Mouse (Mus musculus): Measurements from ENCODE around the gene Nab1.

Nab1 gene

GRCm38 (mm10) chr1:52470811-52471489 is 29.5 kb downstream of the Nab1 start:
- DNase-seq (ENCODE audit: low spot score): no peak

DNA sequence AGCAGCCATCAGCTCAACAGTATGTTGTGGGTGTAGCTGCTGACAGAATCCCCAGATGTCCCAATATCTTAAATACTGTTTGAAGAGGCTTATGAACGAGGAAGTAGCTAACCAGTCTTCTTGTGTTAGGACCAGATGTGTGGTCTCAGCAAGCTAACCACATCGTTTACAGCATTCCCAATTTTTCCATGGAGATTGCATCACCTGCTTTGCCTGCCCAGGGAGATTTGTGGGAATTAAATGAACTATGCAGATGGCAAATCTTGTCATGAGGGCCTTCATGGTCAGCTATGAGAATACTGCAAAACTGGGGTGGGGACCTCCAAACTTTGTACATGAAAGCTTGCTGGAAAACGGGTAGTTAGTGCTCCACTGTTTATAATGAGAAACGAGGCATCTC is 30.2 kb downstream of the Nab1 start:
- no peak for DNase-seq (ENCODE audit: low spot score)

GRCm38 (mm10) chr1:52466518-52467120 is 33.9 kb downstream of the Nab1 start:
- DNase-seq (ENCODE audit: low spot score): no peak

DNA sequence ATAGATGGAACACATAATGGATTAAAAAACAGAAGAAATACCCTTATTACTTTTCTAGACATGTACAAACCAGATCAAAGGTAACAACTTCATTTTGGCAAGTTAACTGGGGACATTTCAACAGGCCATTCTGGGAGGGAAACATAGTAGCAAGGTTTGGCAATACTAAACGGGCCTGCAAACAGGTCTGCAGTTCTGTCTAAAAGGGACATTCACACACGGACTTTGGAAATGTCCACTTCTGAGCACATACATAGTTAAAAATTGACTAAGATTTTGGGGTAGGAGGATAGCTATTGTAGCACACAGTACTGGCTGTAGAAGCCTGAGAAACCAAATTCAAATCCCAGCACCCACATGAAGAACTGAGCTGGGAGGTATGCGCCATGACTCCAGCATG is 34.6 kb downstream of the Nab1 start:
- no peak for DNase-seq (ENCODE audit: low spot score)

DNA sequence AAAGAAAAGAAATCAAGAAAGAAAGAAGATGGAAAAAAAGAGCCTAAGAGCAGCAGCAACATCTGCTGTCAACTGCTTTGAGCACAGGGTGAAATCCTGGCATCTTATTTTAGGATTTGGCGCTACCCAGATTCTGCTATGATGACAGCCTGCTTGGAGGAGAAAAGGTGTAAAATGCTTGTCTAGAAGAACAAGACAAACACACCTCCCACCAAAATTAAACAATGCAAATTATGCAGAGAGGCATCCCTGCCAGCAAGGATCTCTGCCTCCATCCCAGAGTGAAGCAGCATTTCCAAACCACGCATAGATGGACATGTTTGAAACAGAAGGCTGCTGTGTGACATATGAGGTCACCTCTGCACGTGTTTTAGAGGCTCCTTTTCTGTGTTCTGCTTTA is 35.2 kb downstream of the Nab1 start:
- DNase-seq (ENCODE audit: low spot score): no peak

DNA sequence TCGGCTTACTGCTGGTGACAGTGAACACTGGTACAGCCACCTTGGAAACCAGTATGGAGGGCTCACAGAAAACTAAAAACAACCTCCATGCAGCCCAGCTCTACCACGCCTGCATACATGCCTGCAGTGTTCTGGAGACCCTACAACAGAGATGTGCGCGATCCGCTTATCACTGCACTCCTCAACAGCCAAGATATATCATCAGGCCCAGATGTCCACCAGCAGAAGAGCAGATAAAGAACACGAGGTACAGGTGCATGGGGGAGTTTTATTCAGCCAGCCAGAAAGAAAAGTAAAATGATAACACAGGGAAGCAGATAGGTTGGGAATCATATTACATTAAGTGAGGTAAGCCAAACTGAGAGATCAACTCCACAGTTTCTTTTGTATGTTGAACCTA is 37.2 kb downstream of the Nab1 start:
- DNase-seq (ENCODE audit: low spot score): no peak

GRCm38 (mm10) chr1:52456571-52456970 is 43.9 kb downstream of the Nab1 start:
- DNase-seq (ENCODE audit: low spot score): no peak

- no peak for DNase-seq (ENCODE audit: low spot score)
These were observed 45.9 kb downstream of the Nab1 start for GRCm38 (mm10) chr1:52454509-52455001.

GRCm38 (mm10) chr1:52451360-52451759 is 49.1 kb downstream of the Nab1 start:
- DNase-seq (ENCODE audit: low spot score): no peak

DNA sequence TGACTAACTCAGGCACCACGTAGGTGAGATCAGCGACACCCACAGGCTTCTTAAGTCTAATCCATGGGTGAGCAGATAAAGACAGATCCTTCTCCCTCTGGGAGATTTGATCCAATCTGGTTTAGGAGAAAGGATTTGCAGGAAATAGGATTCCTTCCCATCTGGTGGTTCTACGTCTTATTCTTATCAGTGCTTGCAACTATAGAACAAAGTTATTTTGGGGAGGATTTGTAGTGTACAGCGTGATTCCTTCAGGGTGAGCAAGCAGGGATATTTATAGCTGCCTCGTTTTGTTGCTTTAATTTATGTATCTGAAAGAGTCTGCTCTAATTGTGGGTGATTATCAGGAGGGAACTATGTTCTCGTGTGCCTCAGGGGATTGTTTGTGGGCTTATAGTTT is 64.6 kb downstream of the Nab1 start:
- no peak for DNase-seq (ENCODE audit: low spot score)

DNA sequence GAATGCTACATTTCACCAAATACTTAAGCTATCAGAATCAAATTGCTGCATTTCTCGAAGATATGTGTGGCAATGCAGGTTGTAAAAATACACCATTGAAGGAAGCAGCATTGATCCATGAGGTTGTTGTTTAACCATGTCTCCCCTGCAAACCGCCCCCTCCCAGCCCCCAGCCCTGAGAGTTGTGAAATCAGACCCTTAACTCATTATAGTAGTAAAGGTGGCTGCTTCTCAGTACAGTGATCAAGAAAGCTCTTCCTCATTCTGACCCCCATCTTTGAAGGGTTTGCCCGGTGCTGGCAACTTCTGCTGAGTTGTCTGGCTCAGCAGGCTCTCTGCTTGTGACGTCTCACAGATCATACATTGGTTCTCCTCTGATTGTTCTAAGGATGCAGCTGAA is 66.4 kb downstream of the Nab1 start:
- no peak for DNase-seq (ENCODE audit: low spot score)

GRCm38 (mm10) chr1:52431806-52432205 is 68.7 kb downstream of the Nab1 start:
- DNase-seq (ENCODE audit: low spot score): no peak

DNA sequence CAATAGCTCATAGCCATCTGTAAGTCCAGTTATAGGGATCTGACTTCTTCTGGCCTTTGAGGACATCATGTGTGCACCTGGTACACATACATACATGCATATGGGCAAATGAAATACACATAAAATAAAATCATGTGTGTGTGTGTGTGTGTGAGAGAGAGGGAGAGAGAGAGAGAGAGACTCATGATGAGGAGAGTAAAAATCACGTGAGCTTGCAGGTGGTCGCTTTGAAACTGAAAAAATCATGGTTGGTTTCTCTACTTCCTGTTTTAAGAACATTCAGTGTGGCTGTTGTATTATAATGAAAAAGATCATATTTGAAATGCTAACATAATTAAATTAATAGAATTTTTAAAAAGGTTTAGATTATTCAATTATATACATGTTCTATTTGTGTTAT is 69.9 kb downstream of the Nab1 start:
- no peak for DNase-seq (ENCODE audit: low spot score)

- DNase-seq (ENCODE audit: low spot score): no peak
These were observed 70.4 kb downstream of the Nab1 start for GRCm38 (mm10) chr1:52430116-52430515.

GRCm38 (mm10) chr1:52427841-52428464 is 72.5 kb downstream of the Nab1 start:
- no peak for DNase-seq (ENCODE audit: low spot score)

DNA sequence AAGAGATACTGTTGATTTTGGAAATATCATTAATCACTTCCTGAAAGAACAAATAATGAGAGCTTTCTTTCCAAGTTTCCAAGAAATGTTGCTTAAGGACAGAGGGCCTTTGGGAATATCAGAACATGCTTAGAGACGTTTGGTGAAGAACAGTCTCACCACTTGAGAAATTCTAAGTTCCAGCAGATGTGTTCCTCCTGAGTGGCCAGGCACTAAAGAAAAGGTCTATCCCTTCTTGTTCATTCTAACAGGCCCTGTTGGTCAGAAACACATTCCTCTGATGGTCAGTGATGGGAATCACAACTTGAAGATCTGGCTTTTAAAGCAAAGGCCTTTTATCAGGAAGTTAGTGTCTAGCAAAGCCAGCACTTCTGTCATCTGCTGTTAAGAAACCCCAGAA is 76.6 kb downstream of the Nab1 start:
- DNase-seq (ENCODE audit: low spot score): no peak

- DNase-seq (ENCODE audit: low spot score): no peak
These were observed 77.4 kb downstream of the Nab1 start for GRCm38 (mm10) chr1:52423057-52423456.

- no peak for DNase-seq (ENCODE audit: low spot score)
These were observed 78.3 kb downstream of the Nab1 start for GRCm38 (mm10) chr1:52422137-52422536.

DNA sequence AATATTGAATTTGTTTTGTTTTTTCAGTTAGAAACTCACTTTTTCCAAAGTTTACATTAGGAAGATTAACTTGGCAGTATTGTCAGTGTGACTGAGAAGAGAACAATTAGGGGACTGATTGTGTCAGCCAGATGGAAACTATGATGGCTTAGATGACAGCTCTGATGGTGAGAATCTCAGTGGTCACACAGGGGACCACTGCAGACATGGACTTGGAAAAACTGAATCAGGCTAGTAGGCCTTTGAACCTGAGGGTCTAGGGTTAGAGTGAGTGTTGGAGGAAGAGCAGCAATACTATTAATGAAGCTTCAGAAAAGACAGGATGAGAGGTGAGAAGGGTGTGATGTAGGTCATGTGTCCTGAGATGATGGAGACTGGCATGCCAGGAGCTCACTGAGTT is 78.9 kb downstream of the Nab1 start:
- no peak for DNase-seq (ENCODE audit: low spot score)

DNA sequence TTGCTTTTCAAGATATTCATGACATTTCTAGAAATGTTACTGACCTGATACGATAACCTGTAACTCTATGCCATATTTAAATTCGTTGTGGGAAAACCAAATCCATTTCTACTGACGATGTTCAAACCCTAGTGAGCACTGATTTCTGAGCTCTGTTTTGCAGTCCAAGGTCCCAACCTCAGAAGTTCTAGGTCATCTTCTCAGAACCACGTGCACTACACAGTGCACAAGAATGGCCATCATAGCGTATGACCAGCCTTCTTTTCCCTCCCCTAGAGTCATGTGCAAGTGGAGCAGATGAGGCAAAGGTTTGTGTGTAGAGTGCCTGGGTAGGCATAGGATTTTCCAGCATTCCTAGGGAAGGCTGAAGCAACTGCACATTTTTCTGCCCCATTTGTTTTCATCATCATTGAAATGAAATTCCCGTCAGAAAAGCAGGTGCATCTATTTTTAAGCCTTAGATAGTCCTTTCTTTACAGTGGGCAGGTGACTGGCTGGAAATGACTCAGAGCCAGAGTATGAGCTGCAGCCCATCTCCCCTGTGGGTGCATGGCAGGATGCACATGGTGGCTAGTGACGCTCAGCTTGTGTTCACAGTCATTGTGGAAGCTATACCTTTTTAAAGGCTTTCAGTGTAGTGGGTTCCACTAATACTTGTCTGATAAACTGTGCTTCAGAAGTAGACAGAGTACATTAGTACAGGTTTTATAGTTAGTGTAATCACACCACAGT is 81.2 kb downstream of the Nab1 start:
- no peak for DNase-seq (ENCODE audit: low spot score)

Measured in ovary, postnatal 10 days (tissue).